Mouse (Mus musculus): ENCODE measurements around the gene Gm1113.

Gm1113 gene

DNA sequence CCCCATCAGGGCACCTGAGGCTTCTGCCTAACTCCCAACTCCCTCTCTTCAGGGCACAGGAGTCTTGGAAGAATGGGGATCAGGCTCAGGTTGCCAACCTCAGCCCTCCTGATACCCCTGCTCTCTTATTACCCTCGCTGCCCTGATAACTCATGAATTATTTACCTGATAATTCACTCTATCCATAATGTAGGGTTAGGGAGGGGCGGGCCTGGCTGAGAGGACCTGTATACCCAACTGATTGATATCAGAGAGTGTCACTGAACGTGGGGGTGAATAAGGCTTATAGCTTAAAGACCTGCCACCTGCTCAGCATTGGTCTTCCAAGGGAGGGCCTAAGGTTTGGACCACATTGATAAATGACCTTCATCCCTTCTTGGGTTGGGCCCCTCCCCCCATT, at the start of gene Gm1113:
Gene Gm1113, minus strand, starts transcription at position 101 of the 400 bp plus-strand sequence.
- no peak for DNase-seq

DNA sequence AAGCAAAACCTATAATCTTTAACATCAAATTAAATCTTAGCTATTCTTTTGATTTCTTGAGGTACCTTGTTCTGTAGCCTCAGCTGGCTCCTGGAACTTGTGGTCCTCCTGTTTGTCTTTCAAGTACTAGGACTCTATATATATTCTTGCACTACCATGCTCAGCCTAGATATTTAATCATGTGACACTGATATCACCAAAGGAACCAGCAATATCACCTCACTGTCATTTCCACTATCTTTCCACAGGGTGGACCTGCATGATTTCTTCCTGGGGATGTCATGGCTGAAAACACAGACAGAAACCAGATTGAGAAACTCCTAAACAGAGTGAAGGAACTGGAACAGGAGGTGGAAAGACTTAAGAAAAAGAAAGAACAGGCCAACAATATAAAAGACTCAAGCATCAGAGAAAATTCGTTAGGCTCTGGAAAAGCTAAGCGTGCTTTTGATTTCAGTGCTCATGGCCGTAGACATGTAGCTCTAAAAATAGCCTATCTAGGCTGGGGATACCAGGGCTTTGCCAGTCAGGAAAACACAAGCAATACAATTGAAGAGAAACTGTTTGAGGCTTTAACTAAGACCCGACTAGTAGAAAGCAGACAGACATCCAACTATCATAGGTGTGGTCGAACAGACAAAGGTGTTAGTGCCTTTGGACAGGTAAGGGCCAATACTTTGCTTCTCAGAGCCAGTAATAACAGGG, 46.6 kb upstream of the Gm1113 start:
- DNase-seq: no peak

DNA sequence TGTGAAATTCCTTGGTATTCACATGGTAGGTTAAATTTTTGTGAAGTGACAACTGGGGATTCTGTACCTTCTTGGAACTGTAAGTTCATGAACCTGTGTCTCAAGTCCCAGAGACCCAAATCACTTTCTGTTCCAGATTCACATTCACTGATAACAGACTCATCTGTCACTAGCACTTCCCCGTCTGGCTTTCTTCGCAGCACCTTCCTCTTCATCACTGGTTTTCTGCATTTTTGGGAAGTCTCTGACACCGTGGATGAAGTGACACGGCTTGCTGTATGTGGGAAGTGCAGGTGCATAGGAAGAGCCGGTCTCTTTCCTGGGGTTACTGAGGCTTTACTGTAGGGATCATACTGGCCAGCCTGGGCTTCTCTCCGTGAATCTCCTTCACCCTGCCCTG, 43.5 kb upstream of the Gm1113 start:
- DNase-seq: no peak

DNA sequence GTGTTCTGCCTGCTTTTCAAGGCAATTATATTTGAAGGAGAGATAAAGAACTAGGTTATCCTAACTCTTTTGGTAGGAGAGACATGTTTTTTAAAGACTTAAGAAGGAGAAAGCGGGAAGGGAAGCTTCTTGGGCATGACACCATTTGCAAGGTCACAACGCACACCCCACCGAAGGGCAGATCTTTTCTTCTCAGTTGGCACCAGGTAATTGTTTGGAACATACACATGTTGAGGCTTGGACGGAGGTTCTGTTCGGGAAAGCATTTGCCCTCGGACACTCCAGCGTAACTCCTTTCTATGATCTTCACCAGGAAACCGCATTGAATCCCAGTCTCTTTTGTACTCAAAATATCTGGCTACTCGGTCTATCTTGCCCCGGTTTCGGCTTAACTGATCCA, 43.0 kb upstream of the Gm1113 start:
- no peak for DNase-seq

DNA sequence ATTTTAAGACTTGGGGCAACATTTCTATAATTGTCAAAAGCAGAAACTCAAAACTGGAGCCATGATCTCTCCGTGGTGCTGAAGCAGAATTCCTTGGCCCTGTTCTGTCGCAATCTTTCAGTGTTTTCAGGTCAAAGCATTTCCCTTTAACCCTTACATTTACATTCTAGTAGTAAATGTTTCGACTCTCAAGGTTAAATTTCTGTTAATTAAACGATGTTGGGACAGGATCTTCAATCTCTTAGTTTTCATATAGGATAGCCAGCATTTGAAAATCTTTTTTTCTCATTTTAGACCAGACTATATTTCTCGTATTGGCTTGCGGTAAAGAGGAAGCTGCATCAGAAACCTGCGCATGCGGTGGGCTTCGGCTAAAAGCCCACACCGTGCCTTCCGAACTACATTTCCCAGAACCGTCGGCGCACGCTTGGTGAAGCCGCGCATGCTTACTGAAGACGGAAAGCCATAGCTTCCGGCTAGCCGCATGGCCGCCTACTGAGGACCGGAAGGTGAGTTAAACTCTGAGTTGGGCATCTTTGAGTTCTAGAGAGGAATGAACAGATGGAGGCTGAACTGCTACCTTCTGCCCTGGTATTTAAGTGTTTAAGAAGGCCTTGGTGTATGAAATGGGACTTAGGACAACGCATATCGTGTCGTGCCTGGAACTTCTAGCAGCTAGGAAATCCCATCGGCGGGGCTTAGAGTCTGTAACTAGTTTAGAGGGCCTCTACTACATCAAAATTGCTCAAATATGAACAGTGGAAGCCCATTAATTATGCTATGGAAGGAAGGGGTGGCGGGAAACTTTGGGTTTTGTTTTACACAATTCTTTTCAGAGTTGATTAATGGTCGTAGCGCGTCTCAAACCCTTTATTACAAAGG, 41.2 kb upstream of the Gm1113 start:
- peak; percentile 80 for DNase-seq

DNA sequence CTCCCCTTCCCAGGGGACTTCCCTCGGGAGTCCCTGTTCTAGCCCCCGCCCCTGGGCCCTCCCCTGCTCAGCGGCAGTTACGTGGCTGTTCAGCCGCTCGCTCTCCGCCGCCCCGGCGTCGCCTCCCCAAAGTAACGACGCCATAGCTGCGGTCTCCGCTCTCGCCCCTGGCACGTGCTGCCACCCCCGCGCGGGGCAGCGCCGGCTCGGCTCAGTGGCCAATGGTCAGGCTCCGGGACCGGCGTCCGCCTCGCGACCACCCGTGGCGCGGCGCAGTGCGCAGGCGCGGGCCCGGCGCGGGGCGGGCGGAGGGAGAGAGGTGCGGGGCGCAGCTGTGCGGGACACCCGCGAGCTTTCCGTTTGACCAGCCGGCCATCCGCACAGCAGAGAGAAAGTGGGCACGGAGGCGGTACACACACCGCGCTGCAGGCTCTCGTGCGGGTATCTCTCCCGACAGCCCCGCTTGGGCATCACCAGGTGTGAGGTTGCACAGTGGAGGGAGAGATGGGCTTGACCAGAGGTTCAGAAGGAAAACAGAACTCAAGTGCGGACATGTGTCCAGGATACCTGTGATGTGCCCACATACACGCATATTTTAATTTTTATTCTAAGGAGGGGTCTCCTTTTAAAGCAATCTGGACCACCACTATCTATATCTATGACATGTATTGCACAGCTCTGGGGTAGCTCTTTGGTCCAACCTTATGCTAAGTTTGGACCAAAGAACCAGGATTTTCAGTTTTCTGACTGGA, 40.4 kb upstream of the Gm1113 start, which contains the start of the genes Ddx25 and Pus3:
Gene Ddx25, minus strand, starts transcription at position 272 of the 752 bp plus-strand sequence.
Gene Pus3, plus strand, starts transcription at position 339 of the 752 bp plus-strand sequence.
- peak; percentile 90 for DNase-seq

DNA sequence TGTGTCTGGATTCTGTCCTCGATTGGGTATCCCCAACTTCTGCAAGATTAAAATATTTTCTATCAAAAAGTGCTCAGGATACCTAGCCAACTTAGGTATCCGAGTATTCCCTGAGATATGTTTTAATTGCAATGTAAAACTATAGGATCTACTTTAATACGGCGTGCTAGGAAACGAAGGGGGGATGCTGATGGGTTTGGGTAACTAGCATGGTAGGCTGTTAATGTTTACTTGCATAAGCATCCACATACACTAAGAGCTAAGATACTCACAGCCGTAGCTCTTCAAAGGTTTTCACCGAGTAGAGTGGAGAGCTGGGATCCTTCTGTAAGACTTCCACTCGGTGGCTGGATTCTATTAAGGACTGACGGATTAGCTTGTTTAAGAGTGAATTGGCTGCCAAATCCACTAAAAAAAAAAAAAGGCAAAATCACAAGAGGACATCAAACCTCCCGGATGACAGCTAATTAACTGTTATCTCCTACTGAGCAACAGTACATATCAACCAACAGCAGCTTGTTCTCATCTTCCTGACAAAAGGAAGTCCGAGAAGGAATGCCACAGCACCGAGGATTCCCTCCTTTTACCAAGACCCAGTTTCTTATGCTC, 38.5 kb upstream of the Gm1113 start:
- no peak for DNase-seq

DNA sequence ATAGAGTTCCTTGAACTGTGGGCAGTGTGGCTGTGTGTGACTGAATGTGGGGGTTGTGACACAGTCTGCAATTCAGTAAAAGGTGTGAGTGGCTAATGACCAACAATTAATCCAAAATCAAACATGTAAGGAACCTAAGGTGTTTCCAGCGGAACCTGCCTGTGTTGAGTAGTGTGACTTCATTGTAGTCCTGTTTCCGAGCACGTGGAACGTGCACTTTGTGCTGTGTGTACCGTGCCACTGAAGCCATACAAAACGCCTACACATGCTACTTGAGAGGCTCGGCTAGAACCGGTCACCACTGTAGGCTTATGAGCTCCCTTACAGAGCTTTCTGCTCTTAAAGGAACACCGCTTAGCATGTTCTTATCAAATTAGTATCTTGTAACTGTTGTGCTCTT, 30.4 kb upstream of the Gm1113 start:
- no peak for DNase-seq

DNA sequence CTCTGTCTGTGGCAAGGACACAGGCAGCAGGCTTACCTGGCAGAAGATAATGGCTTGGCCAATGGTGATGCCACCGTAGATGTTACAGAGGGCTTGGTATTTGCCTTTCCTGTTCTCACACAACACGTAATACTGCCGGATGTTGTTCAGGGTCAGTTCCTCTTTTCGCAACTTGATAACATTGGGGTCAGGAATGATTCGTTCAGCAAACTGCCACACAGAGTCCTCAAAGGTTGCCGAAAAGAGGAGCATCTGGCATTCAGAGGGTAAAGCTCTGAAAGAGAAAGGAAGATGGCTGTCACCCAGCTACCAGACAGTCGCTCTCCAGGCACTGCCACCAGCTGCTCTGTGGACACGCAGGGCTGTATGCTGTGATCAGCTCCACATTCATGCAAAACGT, 28.7 kb upstream of the Gm1113 start:
- DNase-seq: no peak

DNA sequence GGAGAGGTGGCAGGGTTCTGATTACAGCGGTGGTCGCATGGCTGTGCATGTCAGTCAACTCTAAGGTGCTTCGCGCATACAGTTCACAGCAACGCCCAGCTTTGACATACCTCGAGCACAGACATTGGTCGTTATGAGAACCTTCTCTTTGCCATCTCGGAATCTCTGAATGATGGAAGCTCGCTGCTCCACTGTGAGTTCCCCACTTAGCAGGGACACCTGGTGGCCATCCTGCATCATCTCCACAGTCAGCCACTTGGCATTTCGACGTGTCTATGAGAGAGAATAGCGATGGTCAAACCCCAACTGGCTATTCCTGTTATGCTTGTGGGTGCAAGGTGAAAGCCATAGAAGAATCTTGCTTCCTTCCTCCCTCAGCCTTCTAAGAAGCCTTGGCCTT, 27.6 kb upstream of the Gm1113 start:
- DNase-seq: no peak

DNA sequence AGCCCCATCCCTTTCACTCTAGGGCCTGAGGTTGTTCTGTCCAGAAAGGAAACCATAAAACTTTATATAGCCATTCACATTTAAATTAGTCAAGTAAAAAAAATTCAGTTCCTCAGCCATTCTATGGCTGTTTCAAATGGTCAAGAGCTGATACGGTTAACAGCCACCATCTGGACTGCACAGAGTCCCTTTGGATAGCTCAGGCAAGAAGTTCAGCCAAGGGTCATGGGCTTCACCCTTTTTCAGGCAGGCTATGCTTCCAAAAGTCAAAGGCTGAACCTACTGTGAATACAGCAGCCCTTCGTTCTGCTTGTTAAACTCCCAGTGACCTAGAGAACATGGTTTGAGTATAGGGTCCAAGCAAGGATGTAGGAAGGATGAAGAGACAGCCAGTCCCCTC, 26.6 kb upstream of the Gm1113 start:
- DNase-seq: no peak

DNA sequence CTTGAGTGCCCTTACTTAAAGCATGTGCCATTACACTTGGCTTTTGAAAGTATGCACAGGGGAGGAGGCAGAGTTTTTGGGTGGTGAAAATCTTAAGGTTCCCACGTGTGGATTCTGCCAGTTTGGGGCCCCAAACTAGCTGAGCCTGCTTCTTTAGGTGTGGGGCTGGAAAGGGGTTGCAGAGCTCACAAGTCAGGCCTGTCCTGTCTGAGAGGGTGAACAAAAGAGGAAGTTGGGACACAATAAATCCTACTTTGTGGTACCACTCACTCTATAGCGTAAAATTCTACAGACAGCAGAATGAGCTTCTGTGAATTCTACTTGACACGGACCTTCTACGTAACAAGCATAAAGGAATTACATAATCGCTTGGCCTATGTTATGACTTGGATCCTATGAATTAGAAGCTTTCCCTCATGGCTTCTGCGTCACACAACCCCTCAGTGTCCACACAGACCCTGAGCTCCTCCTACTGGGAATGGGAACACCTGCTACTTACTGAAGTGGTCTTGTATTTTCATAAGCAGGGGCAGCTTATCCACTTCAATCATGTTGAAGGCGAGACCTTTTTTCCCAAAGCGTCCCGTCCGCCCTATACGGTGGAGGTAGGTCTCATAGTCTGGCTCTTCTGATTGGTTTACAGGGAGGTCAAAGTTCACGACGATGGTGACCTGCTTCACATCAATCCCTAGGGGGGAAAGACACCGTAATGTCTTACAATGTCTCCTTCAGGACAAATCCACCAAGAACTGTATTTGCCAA, 25.2 kb upstream of the Gm1113 start:
- no peak for DNase-seq

DNA sequence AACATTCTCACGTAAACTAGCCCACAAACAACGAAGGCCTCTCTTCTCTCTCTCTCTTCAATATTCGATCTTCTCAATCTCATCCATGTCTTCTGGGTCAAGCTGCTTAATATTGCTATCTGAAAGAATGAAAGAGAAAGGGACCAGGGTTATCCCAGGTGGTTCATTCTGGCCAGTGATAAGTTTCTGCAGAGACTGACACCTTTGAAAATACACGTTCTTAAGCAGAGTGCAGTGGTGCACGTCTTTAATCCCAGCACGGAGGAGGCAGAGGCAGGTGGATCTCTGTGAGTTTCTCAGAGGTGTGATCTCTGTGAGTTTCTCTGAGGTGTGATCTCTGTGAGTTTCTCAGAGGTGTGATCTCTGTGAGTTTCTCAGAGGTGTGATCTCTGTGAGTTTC, 23.9 kb upstream of the Gm1113 start:
- no peak for DNase-seq

DNA sequence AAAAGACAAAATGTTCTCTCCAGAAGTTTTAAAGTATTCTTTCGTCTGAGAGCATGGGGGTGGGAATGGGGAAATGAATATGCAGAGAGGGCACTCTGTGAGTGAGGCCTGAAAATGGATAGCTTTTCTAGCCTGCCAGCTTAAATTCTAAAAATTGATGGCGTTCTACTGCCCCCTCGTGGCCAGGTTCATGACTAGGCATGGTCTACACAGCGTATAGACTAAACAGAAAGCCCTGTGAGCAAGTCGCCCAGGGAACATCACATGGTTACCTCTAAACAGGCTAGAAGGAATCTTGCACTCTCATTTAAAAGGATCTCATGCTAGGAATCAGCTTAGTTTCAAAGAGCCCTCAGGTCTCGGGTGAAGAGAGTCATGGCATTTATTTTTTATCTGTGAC, 23.4 kb upstream of the Gm1113 start:
- peak; percentile 80 for DNase-seq

DNA sequence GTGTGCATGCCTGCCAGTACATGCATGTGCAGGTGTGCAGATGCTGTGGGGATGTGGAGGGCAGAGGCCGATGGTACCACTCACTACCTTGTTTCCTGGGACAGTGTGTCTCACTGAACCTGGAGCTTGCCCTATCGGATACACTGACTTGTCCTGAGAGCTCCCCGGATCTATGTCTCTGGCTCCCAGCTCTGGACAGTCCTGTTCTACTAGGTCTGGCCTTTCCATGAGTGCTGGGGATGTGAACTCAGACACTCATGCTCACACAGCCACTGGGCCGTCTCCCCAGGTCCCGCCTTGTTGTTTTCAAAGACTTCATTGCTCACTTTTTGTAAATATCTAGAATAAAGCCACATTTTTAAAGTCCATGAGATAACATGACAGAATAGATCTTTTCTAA, 23.0 kb upstream of the Gm1113 start:
- no peak for DNase-seq

DNA sequence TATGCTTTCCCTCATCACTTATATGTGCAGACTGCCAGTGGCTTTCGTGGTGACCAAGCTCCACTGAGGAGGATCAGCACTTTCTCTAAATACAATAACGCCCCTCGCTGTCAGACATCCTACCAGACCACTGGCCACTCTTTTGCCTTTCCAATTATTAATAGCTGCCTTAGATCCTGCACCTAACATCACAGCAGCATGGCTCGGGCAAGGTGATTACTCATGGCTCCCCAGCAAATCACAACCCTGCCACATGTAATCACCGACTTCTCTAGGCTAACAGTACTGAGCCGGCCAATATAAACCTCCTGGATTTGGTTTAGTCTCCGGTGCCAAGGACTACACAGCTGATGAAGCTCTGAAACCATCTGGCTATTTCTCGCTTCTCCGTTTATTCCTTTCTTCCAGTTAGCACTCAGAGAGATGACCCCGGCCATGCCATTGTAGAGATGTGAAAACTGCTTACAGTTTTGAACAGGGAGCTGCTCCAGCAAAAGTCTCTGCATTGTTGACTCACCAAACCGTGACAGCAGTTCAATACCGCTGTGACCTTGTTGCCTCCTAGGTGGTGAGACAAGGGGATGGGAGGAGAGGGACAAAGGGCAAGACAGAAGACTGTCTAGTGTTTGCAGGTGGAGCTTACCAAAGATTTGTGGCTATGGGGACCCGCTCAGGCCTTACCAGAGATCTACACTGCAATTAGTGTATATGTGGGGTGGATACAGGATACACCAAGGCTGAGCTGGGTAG, 21.1 kb upstream of the Gm1113 start:
- DNase-seq: no peak

DNA sequence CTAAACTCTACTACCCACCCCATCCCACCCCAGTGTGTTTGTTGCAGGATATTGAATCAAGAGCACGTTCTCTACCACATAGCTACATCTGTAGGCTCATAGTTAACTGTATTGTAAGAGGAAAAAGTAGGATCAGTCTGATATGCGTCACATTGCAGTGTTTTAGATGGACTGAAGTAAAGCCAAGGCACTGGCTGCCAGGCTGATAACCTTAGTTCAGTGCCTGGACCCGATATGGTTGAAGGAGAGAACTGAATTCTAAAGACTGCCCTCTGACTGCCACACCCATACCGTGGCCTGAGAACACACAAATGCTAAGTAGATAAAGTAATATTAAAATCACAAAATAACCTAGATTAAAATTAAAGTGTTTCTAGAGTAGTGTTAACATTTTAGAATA, 17.8 kb upstream of the Gm1113 start:
- DNase-seq: no peak

DNA sequence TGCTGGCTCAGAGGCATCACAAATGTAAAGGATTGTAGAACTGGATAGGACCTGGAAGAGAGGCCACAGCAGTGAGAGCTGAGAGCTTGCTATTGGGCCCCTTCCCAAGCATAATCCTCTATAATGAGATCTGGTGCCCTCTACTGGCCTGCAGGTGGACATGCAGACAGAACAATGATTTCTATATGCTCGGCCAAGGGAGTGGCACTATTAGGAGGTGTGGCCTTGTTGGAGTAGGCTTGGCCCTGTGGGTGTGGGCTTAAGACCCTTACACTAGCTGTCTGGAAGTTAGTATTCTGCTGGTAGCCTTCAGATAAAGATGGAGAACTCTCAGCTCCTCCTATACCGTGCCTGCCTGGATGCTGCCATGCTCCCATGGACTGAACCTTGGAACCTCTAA, 17.0 kb upstream of the Gm1113 start:
- peak; percentile 62 for DNase-seq

DNA sequence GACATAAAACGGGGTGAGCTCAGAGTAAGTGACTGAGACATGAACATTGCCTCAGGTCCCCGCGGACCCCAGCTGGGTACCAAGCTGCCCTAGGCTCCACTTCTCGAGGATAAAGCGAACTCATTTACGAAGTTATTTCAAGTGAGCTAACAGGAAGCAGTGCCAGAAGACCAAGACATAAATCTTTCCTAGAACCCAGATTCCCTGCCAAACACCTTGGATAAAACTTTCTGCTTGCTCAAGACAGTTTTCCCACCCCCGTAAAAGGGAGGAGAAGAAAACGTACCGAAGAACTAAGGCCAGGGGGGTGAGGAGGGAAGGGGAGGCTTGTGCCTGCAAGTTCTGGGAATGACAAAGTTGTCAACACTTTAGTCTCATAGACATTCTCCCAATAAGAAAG, 15.2 kb upstream of the Gm1113 start:
- no peak for DNase-seq

DNA sequence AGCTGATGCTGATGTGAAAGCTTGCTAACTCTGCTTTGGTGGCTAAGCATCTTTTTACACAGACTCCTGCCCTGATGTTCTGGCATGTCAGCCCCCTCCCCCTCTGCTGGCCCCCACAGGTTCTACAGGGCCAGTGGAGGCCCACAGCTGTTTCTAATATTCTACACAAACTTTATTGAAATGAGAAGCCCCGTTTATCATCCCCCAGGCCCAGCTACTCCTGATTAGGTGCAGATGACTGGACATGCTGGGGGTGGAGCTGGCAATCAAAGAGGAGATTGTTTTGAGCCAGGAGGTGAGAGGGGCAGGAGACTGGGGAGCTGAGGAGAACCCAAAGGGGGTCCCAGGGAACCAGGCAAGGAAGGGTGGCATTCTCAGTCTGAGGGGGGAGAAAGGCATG, 11.7 kb upstream of the Gm1113 start:
- no peak for DNase-seq

DNA sequence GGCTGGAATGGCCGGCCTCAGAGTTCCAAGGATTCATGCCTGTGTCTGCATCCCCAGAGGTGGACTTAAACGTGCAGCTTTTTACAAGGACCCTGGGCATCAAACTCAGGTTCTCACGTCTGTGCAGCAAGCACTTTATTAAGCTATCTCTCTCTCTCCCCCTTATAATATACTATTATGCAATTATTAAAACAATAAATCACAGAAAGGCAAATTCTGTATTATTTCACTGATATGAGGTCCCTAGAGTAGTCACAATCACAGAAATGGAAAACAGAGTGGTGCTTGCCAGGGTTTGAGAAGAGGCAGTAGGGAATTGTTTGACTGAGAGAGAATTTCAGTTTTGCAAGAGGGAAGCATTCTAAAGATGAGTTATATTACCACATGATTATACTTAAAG, 11.1 kb upstream of the Gm1113 start:
- no peak for DNase-seq

All from cerebellum, adult 8-10 months (tissue).